Mouse (Mus musculus): ENCODE results near the gene Eif4a3.
"Not testable (repeated sequence)": the region's sequence is repeated elsewhere in the genome, so short reads cannot be mapped to it uniquely, and the experiment has no call there.

The Eif4a3 gene

DNA sequence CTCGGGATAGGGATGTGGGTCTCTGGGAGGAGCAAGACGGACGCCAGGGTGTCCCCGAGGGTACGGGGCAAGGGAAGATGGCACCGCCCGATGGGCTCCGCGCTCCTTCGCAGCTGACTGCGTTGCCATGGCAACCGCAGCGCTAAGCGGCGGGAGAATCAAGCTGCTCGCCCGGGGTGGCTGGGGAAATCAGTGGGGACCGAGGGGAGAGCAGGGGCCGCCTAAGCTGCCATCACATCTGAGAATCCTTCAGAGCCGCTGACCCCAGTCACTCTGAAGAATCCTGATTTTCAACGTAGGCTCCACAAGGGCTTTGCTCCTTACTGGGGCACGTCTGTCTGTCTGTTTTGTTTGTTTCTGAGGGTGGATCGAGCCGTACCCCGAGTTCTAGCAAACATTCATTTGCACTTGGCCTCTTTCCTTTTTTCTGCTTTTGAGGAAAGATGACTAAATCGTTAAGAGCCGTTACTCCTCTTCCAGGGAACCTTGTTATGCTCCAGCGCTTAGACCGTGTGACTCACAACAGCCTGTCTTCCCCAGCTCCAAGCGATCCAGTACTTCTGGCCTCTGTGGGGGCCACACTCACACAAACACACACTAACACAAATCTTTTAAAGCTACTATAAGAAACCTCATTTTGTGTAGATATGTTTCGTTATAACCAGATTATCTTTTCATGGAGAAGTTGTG lies 502 bp upstream of the Eif4a3 start:
- in situ Hi-C loops (cut with MboI; ENCODE audit: low sequenced_read_pairs) = no loop called here

- in situ Hi-C loops (cut with MboI; ENCODE audit: low sequenced_read_pairs) = no loop called here
Measured at GRCm38 (mm10) chr11:119298917-119299316, 972 bp downstream of the Eif4a3 start.

- in situ Hi-C loops (cut with MboI; ENCODE audit: low sequenced_read_pairs) = no loop called here
Measured at GRCm38 (mm10) chr11:119297996-119298395, 1.9 kb downstream of the Eif4a3 start.

GRCm38 (mm10) chr11:119292861-119293260 lies 7.0 kb downstream of the Eif4a3 start:
- in situ Hi-C loops (cut with MboI; ENCODE audit: low sequenced_read_pairs) = not testable (repeated sequence)

- in situ Hi-C loops (cut with MboI; ENCODE audit: low sequenced_read_pairs) = no loop called here
Measured at GRCm38 (mm10) chr11:119287207-119287992, 12.5 kb downstream of the Eif4a3 start.

GRCm38 (mm10) chr11:119285791-119286527 lies 13.9 kb downstream of the Eif4a3 start:
- in situ Hi-C loops (cut with MboI; ENCODE audit: low sequenced_read_pairs) = no loop called here

GRCm38 (mm10) chr11:119281030-119281429 lies 18.9 kb downstream of the Eif4a3 start:
- in situ Hi-C loops (cut with MboI; ENCODE audit: low sequenced_read_pairs) = no loop called here

DNA sequence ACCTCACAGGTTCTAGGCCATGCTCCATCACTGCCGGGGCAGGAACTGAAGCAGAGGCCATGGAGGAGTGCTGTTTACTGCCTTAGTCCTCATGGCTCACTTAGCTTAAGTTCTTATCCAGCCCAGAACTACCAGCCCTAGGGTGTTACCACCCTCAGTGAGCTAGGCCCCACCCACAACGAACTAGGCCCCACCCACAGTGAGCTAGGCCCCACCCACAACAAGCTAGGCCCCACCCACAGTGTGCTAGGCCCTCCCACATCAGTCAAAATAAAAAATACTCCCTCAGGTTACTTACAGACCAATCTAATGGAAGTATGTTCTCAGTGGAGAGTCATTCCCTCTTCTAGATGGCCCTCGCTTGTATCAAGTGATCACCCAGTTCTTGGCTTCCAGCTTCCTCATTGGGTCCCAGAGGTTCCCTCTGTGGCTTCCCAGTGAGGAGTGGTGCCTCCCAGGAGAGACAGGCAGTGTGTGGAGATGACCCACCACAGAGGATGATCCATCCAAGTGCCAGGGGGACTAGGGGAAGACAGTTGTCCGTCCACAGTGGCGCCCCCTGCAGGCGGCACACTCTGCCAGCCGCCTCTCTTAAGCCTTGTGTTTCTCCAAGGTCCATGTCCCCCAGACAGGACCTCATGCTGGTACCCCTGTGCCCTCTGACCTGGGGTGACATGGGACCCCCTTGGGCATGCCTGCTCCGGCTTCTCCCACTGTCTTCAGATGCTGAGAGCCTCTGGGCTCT lies 26.5 kb downstream of the Eif4a3 start:
- in situ Hi-C loops (cut with MboI; ENCODE audit: low sequenced_read_pairs) = no loop called here

GRCm38 (mm10) chr11:119272492-119272891 lies 27.4 kb downstream of the Eif4a3 start:
- in situ Hi-C loops (cut with MboI; ENCODE audit: low sequenced_read_pairs) = not testable (repeated sequence)

- in situ Hi-C loops (cut with MboI; ENCODE audit: low sequenced_read_pairs) = no loop called here
Measured at GRCm38 (mm10) chr11:119268557-119269195, 31.2 kb downstream of the Eif4a3 start.

- in situ Hi-C loops (cut with MboI; ENCODE audit: low sequenced_read_pairs) = no loop called here
Measured at GRCm38 (mm10) chr11:119267768-119268556, 31.9 kb downstream of the Eif4a3 start, which contains the start of gene Gaa. Gene Gaa (plus strand): TSS chr11:119267887.

- in situ Hi-C loops (cut with MboI; ENCODE audit: low sequenced_read_pairs) = no loop called here
Measured at GRCm38 (mm10) chr11:119267241-119267674, 32.6 kb downstream of the Eif4a3 start.

GRCm38 (mm10) chr11:119265811-119266210 lies 34.1 kb downstream of the Eif4a3 start:
- in situ Hi-C loops (cut with MboI; ENCODE audit: low sequenced_read_pairs) = no loop called here

DNA sequence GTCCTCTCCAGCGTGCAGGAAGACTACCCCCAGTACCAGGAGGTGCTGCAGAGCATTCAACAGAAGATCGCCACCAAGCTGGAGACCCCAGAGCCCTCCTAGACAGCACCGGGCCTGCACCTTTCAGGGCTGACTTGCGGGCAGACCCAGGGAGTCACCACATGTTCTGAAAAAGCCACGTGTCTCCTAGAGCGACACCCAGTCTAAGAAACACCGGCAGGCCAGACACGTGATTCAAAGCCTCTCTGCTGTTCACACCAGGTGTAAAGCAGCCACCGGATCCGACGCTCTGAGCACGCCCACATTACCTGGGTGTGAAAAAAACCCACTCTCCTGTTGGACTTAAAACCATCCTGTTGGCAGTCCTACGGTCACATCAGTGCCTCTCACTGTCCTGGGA lies 35.5 kb downstream of the Eif4a3 start:
- in situ Hi-C loops (cut with MboI; ENCODE audit: low sequenced_read_pairs) = no loop called here

- in situ Hi-C loops (cut with MboI; ENCODE audit: low sequenced_read_pairs) = no loop called here
Measured at GRCm38 (mm10) chr11:119259977-119260376, 39.9 kb downstream of the Eif4a3 start.

DNA sequence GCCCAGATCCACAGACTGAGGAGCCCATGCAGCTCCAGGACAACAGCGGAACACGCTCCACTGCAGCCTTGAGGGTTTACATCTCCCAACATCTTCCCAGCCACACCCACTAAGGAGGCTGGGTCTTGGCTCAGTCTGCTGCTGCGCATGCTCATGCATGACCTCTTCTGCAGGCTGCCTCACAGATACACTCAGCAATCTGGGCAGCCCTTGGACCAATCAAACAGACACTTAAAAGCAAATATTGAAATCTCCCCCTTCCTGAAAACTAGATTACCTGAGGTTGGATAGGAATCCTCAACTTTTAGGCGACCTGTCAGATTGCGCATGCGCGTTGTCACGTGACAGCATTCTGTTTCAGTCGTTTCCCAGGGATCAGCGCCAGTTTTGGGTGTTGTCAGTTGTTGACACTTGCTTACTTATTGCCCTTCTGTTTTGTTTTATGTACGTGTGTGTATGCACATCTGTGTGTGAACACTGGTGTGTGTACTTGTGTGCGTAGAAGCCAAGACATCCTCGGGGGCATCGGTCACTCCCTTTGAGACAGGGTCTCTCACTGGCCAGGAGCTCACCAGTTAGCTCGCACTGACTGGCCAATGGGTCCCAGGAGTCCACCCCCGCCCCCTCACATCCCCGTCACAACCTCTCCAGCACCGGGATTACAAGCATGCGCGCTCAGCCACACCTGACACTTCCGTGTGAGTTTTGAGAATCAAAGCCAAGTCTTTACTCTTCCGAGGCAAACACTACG lies 41.1 kb downstream of the Eif4a3 start:
- in situ Hi-C loops (cut with MboI; ENCODE audit: low sequenced_read_pairs) = no loop called here

- in situ Hi-C loops (cut with MboI; ENCODE audit: low sequenced_read_pairs) = no loop called here
Measured at GRCm38 (mm10) chr11:119258216-119258571, 41.7 kb downstream of the Eif4a3 start.

DNA sequence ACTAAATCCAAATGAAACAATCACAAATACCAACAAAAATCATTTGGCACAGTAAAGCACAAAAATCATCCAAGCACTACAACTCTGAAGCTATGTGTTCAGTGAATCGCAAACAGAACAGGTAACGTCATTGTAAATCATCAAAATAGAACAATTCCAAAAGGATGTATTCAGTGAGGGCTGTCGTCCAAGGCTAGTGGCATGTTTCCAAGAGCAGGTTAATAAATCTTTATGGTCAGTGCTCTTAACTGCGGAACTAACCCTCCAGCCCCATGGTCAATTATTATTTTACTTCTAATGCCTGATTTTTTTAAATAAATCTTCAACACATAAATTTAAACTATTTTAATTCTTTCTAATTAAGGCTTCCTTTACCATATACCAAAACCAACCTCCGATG lies 43.3 kb downstream of the Eif4a3 start:
- in situ Hi-C loops (cut with MboI; ENCODE audit: low sequenced_read_pairs) = not testable (repeated sequence)
